Mouse (Mus musculus): ENCODE data around the gene Lrrc29.

Lrrc29 gene

GRCm38 (mm10) chr8:105326141-105326672 is at the start of gene Lrrc29, which contains the start of gene Tmem208:
TSS of gene Lrrc29 (minus strand) at chr8:105326278.
TSS of gene Tmem208 (plus strand) at chr8:105326354.
- peak; percentile 99 for DNase-seq

- DNase-seq, result peak; percentile 64
These were observed 48.5 kb upstream of the Lrrc29 start for GRCm38 (mm10) chr8:105374513-105374966.

GRCm38 (mm10) chr8:105373032-105373431 is 47.0 kb upstream of the Lrrc29 start, which contains the start of gene Plekhg4:
TSS of gene Plekhg4 (plus strand) at chr8:105373274.
- DNase-seq, result no peak

DNA sequence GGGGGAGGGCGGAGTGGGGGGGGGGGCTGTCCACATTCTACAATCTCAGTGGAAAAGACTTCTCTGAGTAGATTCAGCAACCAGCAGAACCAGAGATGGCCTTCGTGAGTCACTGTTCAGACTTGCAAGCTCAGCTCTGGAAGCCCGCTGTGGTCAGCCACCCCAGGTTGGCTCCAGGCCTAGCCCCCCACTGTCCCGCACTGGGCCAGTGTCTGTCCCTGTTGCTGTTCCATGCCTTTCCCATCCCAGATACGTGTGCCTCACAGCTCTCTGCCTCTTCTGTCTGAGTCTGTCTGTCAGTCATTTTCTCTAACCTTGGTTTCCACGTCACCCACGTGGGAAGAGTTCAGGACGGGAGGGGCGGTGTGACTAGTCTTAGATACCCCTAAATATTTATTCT is 46.4 kb upstream of the Lrrc29 start:
- no peak for DNase-seq

DNA sequence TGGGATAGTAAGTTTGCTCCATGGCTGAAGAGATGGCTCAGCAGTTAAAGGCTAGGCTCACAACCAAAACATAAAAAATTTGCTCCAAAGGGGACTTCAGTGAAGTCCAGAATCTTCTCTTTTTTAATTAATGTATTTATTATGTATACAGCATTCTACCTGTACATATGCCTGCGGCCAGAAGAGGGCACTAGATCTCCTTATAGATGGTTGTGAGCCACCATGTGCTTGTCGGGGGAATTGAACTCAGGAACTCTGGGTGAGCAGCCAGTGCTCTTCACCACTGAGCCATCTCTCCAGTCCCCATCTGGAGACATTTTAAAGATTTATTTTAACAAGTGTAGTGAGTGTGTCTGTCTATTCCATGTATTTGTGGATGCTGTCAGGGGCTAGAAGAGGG is 41.0 kb upstream of the Lrrc29 start:
- peak; percentile 59 for DNase-seq

GRCm38 (mm10) chr8:105361751-105362702 is 35.9 kb upstream of the Lrrc29 start:
- DNase-seq, result no peak

- DNase-seq, result no peak
These were observed 33.6 kb upstream of the Lrrc29 start for GRCm38 (mm10) chr8:105359646-105360045.

- DNase-seq, result no peak
These were observed 33.1 kb upstream of the Lrrc29 start for GRCm38 (mm10) chr8:105359208-105359607.

DNA sequence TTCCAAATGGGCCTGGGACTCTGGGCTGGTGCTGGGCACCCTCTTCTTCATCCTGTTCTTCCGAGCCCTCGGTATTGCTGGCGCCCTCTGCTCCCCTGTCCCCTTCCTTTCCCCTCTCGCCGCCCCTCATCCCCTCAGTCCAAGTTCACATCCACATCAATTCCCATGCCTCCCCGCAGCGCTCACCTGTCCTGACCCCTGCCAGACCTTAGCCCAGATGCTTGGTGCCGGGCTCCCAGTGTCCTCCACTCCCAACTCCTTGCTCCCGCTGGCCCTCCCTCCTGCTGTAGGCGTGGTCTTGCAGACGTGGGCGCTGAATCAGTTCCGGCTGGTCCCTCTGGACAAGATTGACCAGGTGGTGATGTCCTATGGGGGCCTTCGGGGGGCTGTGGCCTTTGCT is 30.6 kb upstream of the Lrrc29 start:
- no peak for DNase-seq

- peak; percentile 70 for DNase-seq
These were observed 29.3 kb upstream of the Lrrc29 start for GRCm38 (mm10) chr8:105355179-105356024.

GRCm38 (mm10) chr8:105354549-105354948 is 28.5 kb upstream of the Lrrc29 start:
- DNase-seq, result no peak

GRCm38 (mm10) chr8:105353583-105354135 is 27.6 kb upstream of the Lrrc29 start:
- no peak for DNase-seq

GRCm38 (mm10) chr8:105350186-105350585 is 24.1 kb upstream of the Lrrc29 start:
- no peak for DNase-seq

- peak; percentile 52 for DNase-seq
These were observed 23.2 kb upstream of the Lrrc29 start for GRCm38 (mm10) chr8:105349096-105349771.

DNA sequence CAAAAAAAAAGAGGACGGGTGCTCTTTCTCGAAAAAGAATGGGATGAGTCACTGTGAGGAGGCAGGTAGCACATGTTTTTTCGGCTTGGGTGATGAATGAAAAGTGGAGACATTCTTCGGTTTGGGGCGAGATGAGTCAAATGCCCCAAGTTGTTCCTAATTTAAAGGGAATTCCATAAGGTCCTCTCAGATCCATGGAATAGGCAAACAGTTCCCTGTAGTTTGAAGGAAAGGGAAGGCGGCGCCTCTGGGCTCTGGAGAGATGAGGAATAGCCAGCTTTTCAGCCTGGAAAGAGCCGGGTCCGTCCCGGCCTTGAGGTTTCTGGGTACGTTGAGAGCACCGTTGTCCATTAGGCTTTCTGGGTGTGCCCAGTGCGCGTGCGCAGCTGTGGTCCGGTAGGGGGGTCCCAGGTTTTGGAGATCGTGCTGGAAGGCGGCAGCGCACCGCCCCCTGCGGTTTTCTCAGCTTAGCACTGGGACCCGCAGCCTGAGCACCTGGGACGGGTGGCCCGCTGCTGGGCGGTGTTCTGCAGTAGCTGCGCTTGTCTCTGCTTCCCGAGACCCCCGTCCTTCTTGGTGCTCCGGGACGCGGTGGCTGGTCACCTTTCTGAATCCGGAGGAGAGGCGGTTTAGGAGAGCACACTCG is 22.5 kb upstream of the Lrrc29 start, which contains the start of gene Slc9a5:
Slc9a5 (plus strand) TSS at position 394 of the 646 bp plus-strand sequence.
- peak; percentile 76 for DNase-seq

DNA sequence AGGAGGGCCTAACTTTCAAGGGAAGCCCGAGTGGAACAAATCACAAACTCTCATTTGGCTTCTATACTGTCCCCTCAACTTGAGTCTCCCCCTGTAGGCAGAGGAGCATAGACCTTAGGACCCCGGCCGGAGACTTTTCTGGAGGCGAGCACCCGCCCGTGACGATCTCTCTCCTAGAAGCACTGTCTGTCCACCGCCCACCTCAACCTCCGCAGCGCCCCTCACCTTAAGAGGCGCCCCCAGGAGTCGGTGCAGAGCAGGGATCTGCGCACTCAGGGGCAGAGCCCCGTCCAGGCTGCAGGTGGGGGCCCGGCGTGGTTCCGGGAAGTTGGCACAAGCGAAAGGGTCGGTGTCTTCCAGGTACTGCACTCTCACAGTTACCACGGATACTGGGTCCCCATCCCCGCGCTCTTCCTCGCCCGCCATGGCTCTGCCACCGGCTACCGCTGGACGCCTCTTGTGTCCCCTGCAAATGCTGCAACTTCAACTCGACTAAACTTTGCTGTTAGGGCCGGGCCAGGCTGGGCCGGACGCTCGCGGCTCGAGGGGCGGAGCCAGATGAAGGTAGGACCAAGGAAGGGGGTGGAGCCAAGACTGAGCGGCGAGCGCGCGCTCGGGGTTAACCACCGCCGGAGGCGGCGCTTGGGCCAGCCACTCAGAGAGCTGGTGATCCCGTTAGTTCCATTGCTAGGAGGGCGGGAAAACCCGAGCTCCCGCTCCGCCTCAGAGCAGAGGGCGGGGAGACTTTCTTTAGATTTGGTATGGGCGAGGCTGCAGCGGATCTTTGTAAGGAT is 21.5 kb upstream of the Lrrc29 start, which contains the start of gene Fhod1:
Fhod1 (minus strand) TSS at position 526 of the 794 bp plus-strand sequence.
- DNase-seq, result peak; percentile 85

DNA sequence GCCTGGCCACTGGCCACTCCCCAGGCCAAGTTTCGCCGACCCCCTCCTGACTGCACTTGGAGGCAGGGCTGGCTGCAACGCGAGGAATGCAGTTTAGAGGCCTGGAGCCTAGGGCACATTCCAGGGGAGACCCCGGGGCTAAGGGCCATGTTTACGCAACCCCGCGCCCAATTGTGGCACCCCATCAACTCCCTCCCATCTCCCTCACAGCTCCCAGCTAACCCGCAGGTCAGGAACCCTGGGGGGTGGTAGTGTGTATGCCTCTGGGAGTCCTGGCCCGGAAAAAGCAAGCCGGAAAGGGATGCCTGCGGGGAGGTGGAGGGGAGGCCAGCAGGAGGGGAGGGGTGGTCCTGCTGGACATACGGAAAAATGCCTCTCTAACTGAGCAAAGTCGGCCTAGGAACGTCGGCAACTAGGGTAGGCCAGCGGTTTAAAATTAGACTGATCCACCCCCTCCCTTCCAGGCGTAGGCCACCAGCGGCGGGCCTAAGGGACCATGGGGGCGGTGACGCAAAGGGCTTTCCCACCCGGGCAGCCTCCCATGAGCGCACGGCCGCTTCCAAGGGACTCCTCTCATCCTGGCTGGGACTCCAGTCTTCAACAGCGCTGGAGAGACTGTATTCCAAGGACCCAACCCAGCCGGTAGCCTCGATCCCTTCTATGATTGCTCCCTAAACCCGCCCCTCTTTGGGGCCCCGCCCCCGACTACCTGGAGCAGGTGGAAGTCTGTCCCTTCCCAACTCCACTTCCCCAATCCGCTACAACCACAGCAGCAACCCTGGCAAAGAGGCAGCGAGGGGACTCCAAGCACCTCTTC is 20.7 kb upstream of the Lrrc29 start:
- DNase-seq, result peak; percentile 45

DNA sequence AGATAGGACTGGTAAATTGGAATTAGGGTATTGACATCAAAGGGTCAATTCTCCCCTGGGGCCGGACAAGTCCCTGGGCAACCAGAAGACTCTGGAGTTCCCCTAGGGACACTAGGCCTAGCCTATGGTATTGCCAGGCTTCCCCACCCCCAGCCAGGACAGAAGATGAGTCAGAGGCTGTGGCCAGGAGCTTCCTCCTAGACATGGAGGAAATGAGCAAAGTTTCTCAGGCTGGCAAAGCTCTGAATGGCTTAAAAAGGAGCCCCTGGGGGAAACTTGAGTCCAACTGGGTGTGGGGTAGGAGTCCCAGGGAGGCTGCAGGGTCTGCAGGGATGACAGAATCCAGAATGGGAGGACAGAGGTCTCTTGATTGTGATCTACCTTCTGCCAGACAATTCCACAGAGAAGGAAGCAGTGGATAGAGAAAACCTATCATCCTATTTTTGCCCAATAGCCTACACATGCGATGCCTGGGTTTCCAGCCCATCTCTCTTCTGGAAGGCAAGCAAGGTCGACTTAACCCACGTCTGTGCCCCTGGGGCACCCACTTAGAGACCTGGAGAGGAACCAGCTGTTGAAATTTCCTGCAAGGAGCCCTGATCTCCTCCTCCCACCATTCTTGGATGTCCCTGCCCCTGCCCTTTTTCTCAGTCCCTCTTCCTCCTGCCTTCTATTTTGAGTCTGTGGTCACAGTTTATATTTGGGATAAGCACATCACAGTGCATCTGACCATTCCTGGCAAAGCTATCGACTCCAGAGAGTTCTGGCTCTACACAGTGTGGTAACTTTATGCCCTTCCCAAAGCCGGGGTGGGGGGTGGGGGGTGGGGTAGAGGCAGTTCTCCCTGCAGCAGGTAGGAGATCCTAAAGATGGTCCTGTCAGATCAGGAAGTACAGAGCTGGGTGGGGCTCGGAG is 19.2 kb upstream of the Lrrc29 start:
- DNase-seq, result no peak

Data from thymus, postnatal 4 days (tissue).